Mouse (Mus musculus) neural tube, embryonic 15.5 days (tissue): ENCODE data around the gene 2410002F23Rik. TPM values are rescaled to one million over a fixed set of nuclear protein-coding genes. Genes with fewer than 3 reads are reported as not detected.
"Not testable (repeated sequence)": the region's sequence is repeated elsewhere in the genome, so short reads cannot be mapped to it uniquely, and the experiment has no call there.

Source experiments
- ATAC-seq: fragments of 200-750 bp; cut with Nextera tagmentation; 2 replicates; pipeline ENCODE4 v1.8.0; 2017; ENCODE audit warnings: mild to moderate bottlenecking, moderate TSS enrichment, moderate library complexity; ENCODE audit not compliant: low FRiP score
- H3K27ac ChIP-seq: fragments of 300-500 bp; sonication (generic); replicated peaks from 2 replicates; pipeline ENCODE4 v1.5.1; 2015; ENCODE audit warnings: mild to moderate bottlenecking, inconsistent platforms
- H3K27me3 ChIP-seq: fragments of 300-500 bp; sonication (generic); replicated peaks from 2 replicates; pipeline ENCODE4 v1.6.1; 2015; ENCODE audit warnings: inconsistent platforms
- H3K36me3 ChIP-seq: fragments of 300-500 bp; sonication (generic); 2 replicates; pipeline ENCODE4 v1.6.1; 2015; ENCODE audit warnings: inconsistent platforms
- H3K4me1 ChIP-seq: fragments of 300-500 bp; sonication (generic); 2 replicates; pipeline ENCODE4 v1.6.1; 2015; ENCODE audit warnings: inconsistent platforms
- H3K4me2 ChIP-seq: fragments of 300-500 bp; sonication (generic); 2 replicates; pipeline ENCODE4 v1.6.1; 2015; ENCODE audit warnings: inconsistent platforms, mild to moderate bottlenecking, moderate library complexity
- H3K4me3 ChIP-seq: fragments of 300-500 bp; sonication (generic); replicated peaks from 2 replicates; pipeline ENCODE4 v1.5.1; 2015; ENCODE audit warnings: mild to moderate bottlenecking, inconsistent platforms
- H3K9ac ChIP-seq: fragments of 300-500 bp; sonication (generic); replicated peaks from 2 replicates; pipeline ENCODE4 v1.6.1; 2015; ENCODE audit warnings: mild to moderate bottlenecking, inconsistent platforms
- H3K9me3 ChIP-seq: fragments of 300-500 bp; sonication (generic); replicated peaks from 2 replicates; pipeline ENCODE4 v1.6.1; 2016; ENCODE audit warnings: inconsistent platforms
- WGBS: fragments of 180-500 bp; shearing (Covaris S2); methylation state at CpG from one replicate; pipeline ENCODE4 v1.1.7; 2015; ENCODE audit warnings: mixed read lengths; 5-methylcytosine and 5-hydroxymethylcytosine counted together
- polyA plus RNA-seq: library from polyadenylated mRNA; unstranded; fragments of >200 nt; fragmentation: Nextera tagmentation; extraction: Ambion mirVana; gene quantifications from 2 replicates; pipeline ENCODE4 v1.2.1, GENCODE M21; 2015

2410002F23Rik gene
- 198 and 218 TPM in 2 replicates for polyA plus RNA-seq

- Histone ChIP-seq H3K27me3 (no peaks in the 10 kb centered on the region), H3K4me3 (peak within 1 kb of the TSS; percentile 92), H3K4me1 (peaks cover 37% of the 10 kb centered on the region), H3K9me3 (no peaks in the 10 kb centered on the region), H3K27ac (peak within 1 kb of the TSS; percentile 97), H3K9ac (peak within 1 kb of the TSS; percentile 98), H3K4me2 (peak within 1 kb of the TSS; percentile 67), H3K36me3 (peaks cover 26% of the 10 kb centered on the region)
- peak; percentile 88 for ATAC-seq
- under 1% methylated on average over 62 of the region's 62 CpGs for WGBS
Measured at GRCm38 (mm10) chr7:44246055-44246983, at the start of gene 2410002F23Rik, which contains the start of gene 1700028J19Rik. Gene 2410002F23Rik (plus strand): TSS chr7:44246722. Gene 1700028J19Rik (minus strand): TSS chr7:44246695.

GRCm38 (mm10) chr7:44197891-44198290 is 48.6 kb upstream of the 2410002F23Rik start, which contains the start of gene Klk1b3:
Gene Klk1b3 (plus strand): TSS chr7:44198191.
- Histone ChIP-seq H3K27ac (no peak within 1 kb of the TSS), H3K4me1 (no peaks in the 10 kb centered on the region), H3K36me3 (no peaks in the 10 kb centered on the region), H3K9me3 (no peaks in the 10 kb centered on the region), H3K4me2 (no peak within 1 kb of the TSS), H3K27me3 (no peaks in the 10 kb centered on the region), H3K4me3 (no peak within 1 kb of the TSS), H3K9ac (no peak within 1 kb of the TSS)
- 80% methylated on average over 3 of the region's 3 CpGs for WGBS
- ATAC-seq, result no peak

GRCm38 (mm10) chr7:44207135-44207534 is 39.4 kb upstream of the 2410002F23Rik start, which contains the start of gene Klk1b4:
Gene Klk1b4 (plus strand): TSS chr7:44207435.
- not testable (repeated sequence) for H3K4me1 ChIP-seq, H3K9ac ChIP-seq, H3K27me3 ChIP-seq, H3K4me3 ChIP-seq, ATAC-seq, H3K9me3 ChIP-seq, H3K27ac ChIP-seq, H3K4me2 ChIP-seq, H3K36me3 ChIP-seq
- 64% methylated on average over 3 of the region's 3 CpGs for WGBS

- no peak overlapping the region for H3K27ac ChIP-seq
- no peaks in the 10 kb centered on the region for H3K27me3 ChIP-seq
- WGBS, result 86% methylated on average over 3 of the region's 3 CpGs
- no peaks in the 10 kb centered on the region for H3K9me3 ChIP-seq
- ATAC-seq, result no peak
- H3K4me1 ChIP-seq, result no peaks in the 10 kb centered on the region
- H3K4me2 ChIP-seq, result no peak overlapping the region
- no peak overlapping the region for H3K9ac ChIP-seq
- H3K36me3 ChIP-seq, result no peaks in the 10 kb centered on the region
- H3K4me3 ChIP-seq, result no peak overlapping the region
Measured at GRCm38 (mm10) chr7:44208307-44208706, 38.2 kb upstream of the 2410002F23Rik start.

GRCm38 (mm10) chr7:44215645-44216044 is 30.9 kb upstream of the 2410002F23Rik start, which contains the start of gene Klk1b5:
Gene Klk1b5 (plus strand): TSS chr7:44215945.
- Histone ChIP-seq H3K4me1 (no peaks in the 10 kb centered on the region), H3K4me3 (no peak within 1 kb of the TSS), H3K9me3 (no peaks in the 10 kb centered on the region), H3K9ac (no peak within 1 kb of the TSS), H3K27me3 (no peaks in the 10 kb centered on the region), H3K4me2 (no peak within 1 kb of the TSS), H3K27ac (no peak within 1 kb of the TSS), H3K36me3 (no peaks in the 10 kb centered on the region)
- no peak for ATAC-seq
- WGBS, result 88% methylated on average over 1 of the region's 1 CpGs

GRCm38 (mm10) chr7:44221601-44222000 is 24.9 kb upstream of the 2410002F23Rik start:
- 84% methylated on average over 8 of the region's 10 CpGs for WGBS
- ATAC-seq, H3K27me3 ChIP-seq, H3K4me2 ChIP-seq, H3K36me3 ChIP-seq, H3K9ac ChIP-seq, H3K27ac ChIP-seq, H3K4me3 ChIP-seq, H3K4me1 ChIP-seq, H3K9me3 ChIP-seq: not testable (repeated sequence)

GRCm38 (mm10) chr7:44222335-44222734 is 24.2 kb upstream of the 2410002F23Rik start:
- H3K36me3 ChIP-seq, H3K4me3 ChIP-seq, H3K4me2 ChIP-seq, ATAC-seq, H3K27ac ChIP-seq, H3K9ac ChIP-seq, H3K9me3 ChIP-seq, H3K27me3 ChIP-seq, H3K4me1 ChIP-seq: not testable (repeated sequence)
- 77% methylated on average over 6 of the region's 6 CpGs for WGBS

- no peak within 1 kb of the TSS for H3K4me3 ChIP-seq
- WGBS, result 57% methylated on average over 1 of the region's 1 CpGs
- no peak within 1 kb of the TSS for H3K27ac ChIP-seq
- no peaks in the 10 kb centered on the region for H3K27me3 ChIP-seq
- no peak for ATAC-seq
- H3K4me2 ChIP-seq, result no peak within 1 kb of the TSS
- H3K9me3 ChIP-seq, result no peaks in the 10 kb centered on the region
- no peaks in the 10 kb centered on the region for H3K36me3 ChIP-seq
- H3K4me1 ChIP-seq, result no peaks in the 10 kb centered on the region
- no peak within 1 kb of the TSS for H3K9ac ChIP-seq
Measured at GRCm38 (mm10) chr7:44225076-44225475, 21.4 kb upstream of the 2410002F23Rik start, which contains the start of gene Klk1. Gene Klk1 (plus strand): TSS chr7:44225360.

- Histone ChIP-seq H3K27me3 (0 out of 2 replicates have a peak, but pooled peaks cover 2% of the 10 kb centered on the region), H3K9me3 (no peaks in the 10 kb centered on the region), H3K4me3 (no peak within 1 kb of the TSS), H3K9ac (no peak within 1 kb of the TSS), H3K4me2 (no peak within 1 kb of the TSS), H3K27ac (no peak within 1 kb of the TSS), H3K36me3 (no peaks in the 10 kb centered on the region), H3K4me1 (no peaks in the 10 kb centered on the region)
- no peak for ATAC-seq
- WGBS, result 89% methylated on average over 3 of the region's 3 CpGs
Measured at GRCm38 (mm10) chr7:44235909-44236308, 10.6 kb upstream of the 2410002F23Rik start, which contains the start of gene Gm36864. Gene Gm36864 (plus strand): TSS chr7:44236177.

- ATAC-seq, result no peak
- Histone ChIP-seq H3K36me3 (no peaks in the 10 kb centered on the region), H3K9ac (no peak overlapping the region), H3K27ac (no peak overlapping the region), H3K9me3 (no peaks in the 10 kb centered on the region), H3K4me2 (no peak overlapping the region), H3K4me3 (no peak overlapping the region), H3K4me1 (no peaks in the 10 kb centered on the region), H3K27me3 (0 out of 2 replicates have a peak, but pooled peaks cover 2% of the 10 kb centered on the region)
- 53% methylated on average over 2 of the region's 2 CpGs for WGBS
Measured at GRCm38 (mm10) chr7:44239913-44240312, 6.6 kb upstream of the 2410002F23Rik start.

- H3K4me2 ChIP-seq, result no peak overlapping the region
- H3K4me1 ChIP-seq, result peaks cover 7% of the 10 kb centered on the region
- 50% methylated on average over 1 of the region's 1 CpGs for WGBS
- no peak for ATAC-seq
- no peak overlapping the region for H3K9ac ChIP-seq
- no peak overlapping the region for H3K27ac ChIP-seq
- H3K9me3 ChIP-seq, result no peaks in the 10 kb centered on the region
- H3K4me3 ChIP-seq, result no peak overlapping the region
- no peaks in the 10 kb centered on the region for H3K36me3 ChIP-seq
- no peaks in the 10 kb centered on the region for H3K27me3 ChIP-seq
Measured at GRCm38 (mm10) chr7:44240712-44241111, 5.8 kb upstream of the 2410002F23Rik start.

- Histone ChIP-seq H3K9ac (no peak overlapping the region), H3K27ac (no peak overlapping the region), H3K36me3 (no peaks in the 10 kb centered on the region), H3K4me2 (no peak overlapping the region), H3K27me3 (no peaks in the 10 kb centered on the region), H3K4me3 (no peak overlapping the region), H3K9me3 (no peaks in the 10 kb centered on the region), H3K4me1 (peaks cover 9% of the 10 kb centered on the region)
- 83% methylated on average over 2 of the region's 2 CpGs for WGBS
- no peak for ATAC-seq
Measured at GRCm38 (mm10) chr7:44241163-44241562, 5.4 kb upstream of the 2410002F23Rik start.
